Mouse (Mus musculus) thymus, adult 2 months (tissue): ENCODE results near the gene Nenf.

Source experiments
- CTCF ChIP-seq: fragments of 200-500 bp; IDR thresholded peaks from 2 replicates; pipeline ENCODE4 v1.5.1; 2012; ENCODE audit warnings: mild to moderate bottlenecking, control low read depth, low read length, moderate library complexity, borderline replicate concordance; ENCODE audit not compliant: control insufficient read depth, poor library complexity, insufficient read depth; ENCODE audit errors: extremely low read depth
- POLR2A ChIP-seq: fragments of 200-500 bp; IDR thresholded peaks from 2 replicates; pipeline ENCODE4 v1.6.1; 2012; ENCODE audit warnings: mild to moderate bottlenecking, low read length, control low read depth, moderate library complexity; ENCODE audit not compliant: control insufficient read depth, poor library complexity, insufficient read depth; ENCODE audit errors: extremely low read depth

DNA sequence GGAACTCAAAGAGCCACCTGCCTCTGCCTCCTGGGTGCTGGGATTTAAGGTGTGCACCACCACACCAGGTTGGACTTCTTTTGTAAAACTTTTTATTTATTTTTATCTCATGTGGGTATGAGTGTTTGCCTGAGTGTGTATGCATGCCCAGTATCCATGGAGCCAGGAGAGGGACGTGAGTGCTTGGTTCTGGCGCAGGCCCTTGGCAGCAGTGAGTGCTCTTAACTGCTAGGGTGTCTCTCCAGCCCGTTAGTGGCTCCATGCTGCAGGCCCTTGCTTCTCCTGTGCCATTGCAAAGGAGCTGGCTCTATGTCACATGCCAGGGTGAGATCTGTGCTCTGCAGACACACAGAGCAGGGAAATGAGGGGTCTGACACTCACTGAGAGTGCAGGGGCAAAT, 14.3 kb downstream of the Nenf start:
- TF ChIP-seq POLR2A (no peak), CTCF (no peak)
